Mouse (Mus musculus): ENCODE measurements around the gene Icam2. TPM values are rescaled to one million over a fixed set of nuclear protein-coding genes. Genes with fewer than 3 reads are reported as not detected.

The Icam2 gene
- polyA plus RNA-seq (2015; fragmentation: Nextera tagmentation; extraction: Ambion mirVana): 68.9 and 75.5 TPM in 2 replicates

- Histone ChIP-seq H3K9me3 (replicated peaks) (no peaks in the 10 kb centered on the region), H3K36me3 (no peaks in the 10 kb centered on the region), H3K4me3 (replicated peaks) (no peak within 1 kb of the TSS), H3K4me1 (peaks cover 36% of the 10 kb centered on the region), H3K4me2 (no peak within 1 kb of the TSS), H3K27ac (peak within 1 kb of the TSS; percentile 75), H3K9ac (no peak within 1 kb of the TSS), H3K27me3 (no peaks in the 10 kb centered on the region)
- no peak for ATAC-seq (replicated peaks; ENCODE audit: low FRiP score)
- WGBS: 78% methylated on average over 6 of the region's 6 CpGs
These were observed at the start of gene Icam2 for GRCm38 (mm10) chr11:106387791-106388216. Icam2 (minus strand) TSS chr11:106388075.

- 0 out of 2 replicates have a peak, but pooled peaks cover 7% of the 10 kb centered on the region for H3K4me1 ChIP-seq
- no peak overlapping the region for H3K4me2 ChIP-seq
- H3K36me3 ChIP-seq: no peaks in the 10 kb centered on the region
- no peak overlapping the region for H3K9ac ChIP-seq
- H3K27me3 ChIP-seq: no peaks in the 10 kb centered on the region
- no peaks in the 10 kb centered on the region for H3K9me3 ChIP-seq (replicated peaks)
- no peak overlapping the region for H3K27ac ChIP-seq
- WGBS: 90% methylated on average over 2 of the region's 2 CpGs
- no peak overlapping the region for H3K4me3 ChIP-seq (replicated peaks)
- no peak for ATAC-seq (replicated peaks; ENCODE audit: low FRiP score)
These were observed 49.7 kb upstream of the Icam2 start for GRCm38 (mm10) chr11:106437543-106437942.

- no peak overlapping the region for H3K4me2 ChIP-seq
- no peaks in the 10 kb centered on the region; the same call in 1 of the 2 replicates for H3K36me3 ChIP-seq
- no peak overlapping the region for H3K27ac ChIP-seq
- no peaks in the 10 kb centered on the region for H3K9me3 ChIP-seq (replicated peaks)
- WGBS: 88% methylated on average over 5 of the region's 5 CpGs
- 0 out of 2 replicates have a peak, but pooled peaks cover 7% of the 10 kb centered on the region for H3K4me1 ChIP-seq
- ATAC-seq (replicated peaks; ENCODE audit: low FRiP score): no peak
- H3K9ac ChIP-seq: no peak overlapping the region
- no peak overlapping the region for H3K4me3 ChIP-seq (replicated peaks)
- no peaks in the 10 kb centered on the region for H3K27me3 ChIP-seq
These were observed 49.2 kb upstream of the Icam2 start for GRCm38 (mm10) chr11:106437039-106437438.

GRCm38 (mm10) chr11:106430392-106430791, 42.5 kb upstream of the Icam2 start:
- no peaks in the 10 kb centered on the region for H3K4me1 ChIP-seq
- no peaks in the 10 kb centered on the region for H3K27me3 ChIP-seq
- peaks cover 8% of the 10 kb centered on the region; the same call in 1 of the 2 replicates for H3K36me3 ChIP-seq
- H3K27ac ChIP-seq: no peak overlapping the region
- 89% methylated on average over 5 of the region's 5 CpGs for WGBS
- H3K9me3 ChIP-seq (replicated peaks): no peaks in the 10 kb centered on the region
- no peak overlapping the region for H3K4me3 ChIP-seq (replicated peaks)
- no peak for ATAC-seq (replicated peaks; ENCODE audit: low FRiP score)
- no peak overlapping the region for H3K9ac ChIP-seq
- no peak overlapping the region for H3K4me2 ChIP-seq

- 70% methylated on average over 4 of the region's 4 CpGs for WGBS
- Histone ChIP-seq H3K36me3 (peaks cover 13% of the 10 kb centered on the region; the same call in 1 of the 2 replicates), H3K9me3 (replicated peaks) (no peaks in the 10 kb centered on the region), H3K4me2 (no peak overlapping the region), H3K27ac (no peak overlapping the region), H3K4me3 (replicated peaks) (no peak overlapping the region), H3K4me1 (no peaks in the 10 kb centered on the region), H3K27me3 (no peaks in the 10 kb centered on the region), H3K9ac (no peak overlapping the region)
- no peak for ATAC-seq (replicated peaks; ENCODE audit: low FRiP score)
These were observed 41.8 kb upstream of the Icam2 start for GRCm38 (mm10) chr11:106429689-106430088.

GRCm38 (mm10) chr11:106428556-106428955, 40.7 kb upstream of the Icam2 start:
- Histone ChIP-seq H3K27ac (no peak overlapping the region), H3K27me3 (no peaks in the 10 kb centered on the region), H3K4me2 (no peak overlapping the region), H3K4me1 (no peaks in the 10 kb centered on the region), H3K4me3 (replicated peaks) (no peak overlapping the region), H3K9me3 (replicated peaks) (no peaks in the 10 kb centered on the region), H3K36me3 (peaks cover 13% of the 10 kb centered on the region; the same call in 1 of the 2 replicates), H3K9ac (no peak overlapping the region)
- WGBS: 90% methylated on average over 2 of the region's 2 CpGs
- no peak for ATAC-seq (replicated peaks; ENCODE audit: low FRiP score)

- no peaks in the 10 kb centered on the region for H3K9me3 ChIP-seq (replicated peaks)
- no peak for ATAC-seq (replicated peaks; ENCODE audit: low FRiP score)
These were observed 40.2 kb upstream of the Icam2 start for GRCm38 (mm10) chr11:106428106-106428505.

GRCm38 (mm10) chr11:106426447-106426846, 38.6 kb upstream of the Icam2 start:
- Histone ChIP-seq H3K9me3 (replicated peaks) (no peaks in the 10 kb centered on the region), H3K4me2 (no peak overlapping the region), H3K9ac (no peak overlapping the region), H3K27me3 (no peaks in the 10 kb centered on the region), H3K4me3 (replicated peaks) (no peak overlapping the region), H3K27ac (no peak overlapping the region), H3K36me3 (peaks cover 22% of the 10 kb centered on the region), H3K4me1 (no peaks in the 10 kb centered on the region)
- no peak for ATAC-seq (replicated peaks; ENCODE audit: low FRiP score)
- WGBS: 94% methylated on average over 4 of the region's 4 CpGs

More at GRCm38 (mm10) chr11:106428106-106428505, 40.2 kb upstream of the Icam2 start:
- Histone ChIP-seq H3K4me2 (no peak overlapping the region), H3K4me3 (replicated peaks) (no peak overlapping the region), H3K4me1 (no peaks in the 10 kb centered on the region), H3K27ac (no peak overlapping the region), H3K9ac (no peak overlapping the region), H3K27me3 (no peaks in the 10 kb centered on the region), H3K36me3 (peaks cover 16% of the 10 kb centered on the region)
- WGBS: 86% methylated on average over 4 of the region's 4 CpGs

GRCm38 (mm10) chr11:106425201-106425600, 37.3 kb upstream of the Icam2 start:
- Histone ChIP-seq H3K36me3 (peaks cover 24% of the 10 kb centered on the region), H3K4me2 (no peak overlapping the region), H3K4me3 (replicated peaks) (no peak overlapping the region), H3K4me1 (no peaks in the 10 kb centered on the region), H3K9me3 (replicated peaks) (no peaks in the 10 kb centered on the region), H3K27ac (no peak overlapping the region), H3K27me3 (no peaks in the 10 kb centered on the region), H3K9ac (no peak overlapping the region)
- 95% methylated on average over 5 of the region's 5 CpGs for WGBS
- no peak for ATAC-seq (replicated peaks; ENCODE audit: low FRiP score)

GRCm38 (mm10) chr11:106419262-106420102, 31.6 kb upstream of the Icam2 start:
- no peaks in the 10 kb centered on the region for H3K27me3 ChIP-seq
- no peak overlapping the region for H3K4me2 ChIP-seq
- 72% methylated on average over 9 of the region's 9 CpGs for WGBS
- H3K4me3 ChIP-seq (replicated peaks): no peak overlapping the region
- 0 out of 2 replicates have a peak, but pooled peaks cover 2% of the 10 kb centered on the region for H3K4me1 ChIP-seq
- no peaks in the 10 kb centered on the region for H3K9me3 ChIP-seq (replicated peaks)
- no peak for ATAC-seq (replicated peaks; ENCODE audit: low FRiP score)
- no peak overlapping the region for H3K9ac ChIP-seq
- H3K36me3 ChIP-seq: peaks cover 16% of the 10 kb centered on the region
- H3K27ac ChIP-seq: peak overlapping the region; percentile 37; the same call in 1 of the 2 replicates

- 36% methylated on average over 4 of the region's 4 CpGs for WGBS
- Histone ChIP-seq H3K4me2 (no peak overlapping the region), H3K27me3 (no peaks in the 10 kb centered on the region), H3K36me3 (peaks cover 22% of the 10 kb centered on the region), H3K27ac (no peak overlapping the region), H3K4me3 (replicated peaks) (no peak overlapping the region), H3K9ac (no peak overlapping the region), H3K4me1 (0 out of 2 replicates have a peak, but pooled peaks cover 2% of the 10 kb centered on the region), H3K9me3 (replicated peaks) (no peaks in the 10 kb centered on the region)
- peak; percentile 36; the same call in 1 of the 2 replicates for ATAC-seq (replicated peaks; ENCODE audit: low FRiP score)
These were observed 30.8 kb upstream of the Icam2 start for GRCm38 (mm10) chr11:106418622-106419196.

GRCm38 (mm10) chr11:106417860-106418259, 30.0 kb upstream of the Icam2 start:
- 84% methylated on average over 2 of the region's 2 CpGs for WGBS
- no peak overlapping the region for H3K4me3 ChIP-seq (replicated peaks)

More at GRCm38 (mm10) chr11:106417860-106418259, 30.0 kb upstream of the Icam2 start:
- H3K27me3 ChIP-seq: no peaks in the 10 kb centered on the region
- H3K9me3 ChIP-seq (replicated peaks): no peaks in the 10 kb centered on the region
- no peak overlapping the region for H3K27ac ChIP-seq
- H3K4me1 ChIP-seq: 0 out of 2 replicates have a peak, but pooled peaks cover 2% of the 10 kb centered on the region
- H3K9ac ChIP-seq: no peak overlapping the region
- no peak for ATAC-seq (replicated peaks; ENCODE audit: low FRiP score)
- H3K36me3 ChIP-seq: peaks cover 23% of the 10 kb centered on the region
- H3K4me2 ChIP-seq: no peak overlapping the region

Data from kidney, embryonic 15.5 days (tissue).